Mouse (Mus musculus) megakaryocyte-erythroid progenitor cell, adult 5-6 weeks (primary cell): ENCODE measurements around the gene Slc25a12. TPM values are rescaled to one million over a fixed set of nuclear protein-coding genes. Genes with fewer than 3 reads are reported as not detected.

Experiments used
- ATAC-seq: replicated peaks from 2 replicates; pipeline ENCODE4 v1.8.0; 2016; ENCODE audit warnings: mild to moderate bottlenecking, inconsistent platforms; ENCODE audit not compliant: severe bottlenecking, poor library complexity, low FRiP score, low TSS enrichment
- total RNA-seq, 2 experiments: library from RNA; stranded (forward) in 1 of 2; stranded (reverse) in 1 of 2; fragments of 200-1000, 215-1000 nt in 1 of 2; fragments of >200 nt in 1 of 2; fragmentation: Nextera tagmentation in 1 of 2; gene quantifications; 2 replicates each; pipeline ENCODE4 v1.2.3; 2014 to 2017

The Slc25a12 gene
- total RNA-seq, 2 experiments from 2014 or later = 26.8 to 42.3 TPM

DNA sequence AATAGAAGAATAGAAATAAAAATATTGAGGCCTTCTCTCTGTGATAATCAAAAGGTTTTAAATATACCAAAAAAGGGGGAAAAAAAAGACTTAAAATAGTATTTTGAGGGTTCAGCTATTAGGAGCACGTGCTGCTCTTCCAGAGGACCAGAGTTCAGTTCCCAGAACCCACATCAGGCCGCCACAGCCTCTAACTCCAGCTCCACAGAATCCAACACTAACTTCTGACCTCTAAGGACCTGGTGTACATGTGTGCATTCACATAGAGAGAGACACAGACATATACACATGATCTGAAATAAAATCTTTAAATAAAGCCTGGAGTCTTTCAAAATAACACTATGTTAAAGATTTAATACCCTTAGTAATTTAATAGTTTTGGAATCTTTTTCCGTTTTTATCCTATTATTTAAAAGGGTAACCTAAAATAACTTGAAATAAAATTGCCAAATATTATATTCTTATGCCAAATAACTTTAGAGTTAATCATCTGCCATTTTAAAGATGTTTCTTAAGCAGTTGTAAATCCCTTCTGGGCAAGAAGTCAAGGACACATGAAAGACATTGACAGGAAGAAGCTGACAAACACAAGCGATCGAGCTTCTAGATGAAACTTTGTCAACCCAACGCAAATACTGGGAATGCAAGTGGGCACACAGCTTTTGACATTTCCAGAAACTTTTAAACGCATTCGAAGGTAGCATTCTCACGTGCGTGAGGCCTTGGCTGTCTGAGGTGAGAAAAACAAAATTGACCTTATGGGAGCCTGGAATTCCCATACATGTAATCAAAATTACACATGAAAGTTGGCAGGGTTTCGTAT is 16.4 kb downstream of the Slc25a12 start:
- no peak for ATAC-seq

DNA sequence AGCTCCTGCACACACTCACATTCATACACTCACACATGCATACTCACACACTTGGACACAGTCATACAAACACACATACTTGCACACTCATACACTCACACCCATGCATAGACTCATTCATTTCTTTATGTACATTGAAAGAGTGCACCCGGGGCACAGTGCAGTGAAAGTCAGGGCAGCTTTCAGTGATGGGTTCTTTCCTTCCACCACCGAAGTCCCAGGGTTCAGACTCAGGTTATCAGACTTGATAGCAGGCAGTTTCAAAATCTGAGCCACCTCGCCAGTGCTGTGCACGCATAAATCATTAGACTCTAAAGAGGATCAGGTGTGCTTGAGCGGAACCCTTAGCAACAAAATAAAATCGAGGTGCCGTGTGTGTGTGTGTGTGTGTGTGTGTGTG is 17.4 kb downstream of the Slc25a12 start:
- ATAC-seq = no peak

DNA sequence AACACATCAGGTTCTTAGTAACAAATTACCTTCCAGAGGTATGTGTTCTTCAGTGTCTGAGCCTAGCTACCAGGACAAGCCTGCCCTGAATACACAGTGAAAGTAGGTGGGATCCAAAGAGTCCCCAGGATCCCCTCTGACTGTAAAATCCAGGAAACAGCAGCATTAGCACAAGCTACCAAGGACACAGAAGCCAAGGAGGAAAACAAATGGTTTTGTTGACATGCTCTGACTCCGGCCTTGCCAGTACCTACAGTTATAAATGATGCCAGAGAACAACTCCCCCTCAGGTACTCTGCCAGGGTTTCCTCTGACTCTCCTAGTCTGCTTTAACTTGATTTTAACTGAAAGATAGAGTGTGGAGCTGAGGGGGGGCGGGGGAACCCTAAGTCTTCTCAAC is 18.0 kb downstream of the Slc25a12 start:
- no peak for ATAC-seq

DNA sequence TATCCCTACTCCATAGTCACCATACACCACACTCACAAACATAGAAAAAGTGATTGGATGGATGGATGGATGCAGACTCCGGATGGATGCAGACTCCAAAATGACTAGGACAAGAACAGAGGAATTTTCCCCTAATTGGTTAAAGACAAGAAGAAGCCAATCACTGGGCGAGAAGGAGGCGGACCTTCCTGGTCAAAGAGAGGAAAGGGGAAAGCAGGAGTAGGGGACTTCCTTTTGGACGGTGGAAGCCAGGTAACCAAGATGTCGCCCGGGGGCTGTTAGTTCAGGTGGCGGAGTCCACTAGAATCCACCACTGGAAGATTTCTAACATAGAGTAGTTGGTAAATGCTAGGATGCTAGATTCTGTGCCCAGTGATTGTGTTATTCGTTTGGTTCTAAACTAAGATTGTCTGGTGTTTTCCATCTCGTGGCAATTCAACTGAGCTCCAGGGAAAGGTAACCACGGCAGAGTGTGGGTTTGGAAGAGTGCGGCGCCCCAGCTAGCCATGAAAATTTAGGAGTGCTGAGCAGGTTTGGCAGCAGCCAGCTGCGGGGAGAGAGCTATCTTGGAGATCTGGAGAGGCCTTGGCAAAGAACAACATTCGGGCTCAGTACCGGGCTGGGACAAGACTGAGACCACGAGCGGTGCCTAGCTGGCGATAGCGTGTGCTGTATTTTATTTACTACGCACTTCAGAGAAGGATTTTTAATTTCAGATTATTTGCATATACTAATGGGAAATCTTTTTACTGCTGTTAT is 19.6 kb downstream of the Slc25a12 start:
- ATAC-seq = no peak

DNA sequence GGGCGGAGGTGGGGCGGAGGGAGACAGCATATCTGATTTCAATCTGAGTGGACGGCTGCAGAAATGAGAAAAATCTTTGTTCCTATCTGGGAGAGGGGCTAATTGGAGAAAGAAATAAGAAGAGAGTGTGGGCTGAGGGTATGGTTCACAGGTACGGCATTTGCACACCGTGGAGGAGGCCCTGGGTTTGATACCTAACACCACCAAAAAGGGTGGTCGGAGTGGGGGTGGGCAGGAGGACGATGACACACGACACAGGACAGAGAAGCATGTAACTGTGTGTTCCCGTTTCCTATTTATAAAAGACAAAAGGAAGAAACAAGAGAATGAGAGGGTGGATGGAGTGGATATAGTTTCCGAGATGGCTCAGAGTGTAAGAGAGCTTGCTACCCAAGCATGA is 20.4 kb downstream of the Slc25a12 start:
- no peak for ATAC-seq

DNA sequence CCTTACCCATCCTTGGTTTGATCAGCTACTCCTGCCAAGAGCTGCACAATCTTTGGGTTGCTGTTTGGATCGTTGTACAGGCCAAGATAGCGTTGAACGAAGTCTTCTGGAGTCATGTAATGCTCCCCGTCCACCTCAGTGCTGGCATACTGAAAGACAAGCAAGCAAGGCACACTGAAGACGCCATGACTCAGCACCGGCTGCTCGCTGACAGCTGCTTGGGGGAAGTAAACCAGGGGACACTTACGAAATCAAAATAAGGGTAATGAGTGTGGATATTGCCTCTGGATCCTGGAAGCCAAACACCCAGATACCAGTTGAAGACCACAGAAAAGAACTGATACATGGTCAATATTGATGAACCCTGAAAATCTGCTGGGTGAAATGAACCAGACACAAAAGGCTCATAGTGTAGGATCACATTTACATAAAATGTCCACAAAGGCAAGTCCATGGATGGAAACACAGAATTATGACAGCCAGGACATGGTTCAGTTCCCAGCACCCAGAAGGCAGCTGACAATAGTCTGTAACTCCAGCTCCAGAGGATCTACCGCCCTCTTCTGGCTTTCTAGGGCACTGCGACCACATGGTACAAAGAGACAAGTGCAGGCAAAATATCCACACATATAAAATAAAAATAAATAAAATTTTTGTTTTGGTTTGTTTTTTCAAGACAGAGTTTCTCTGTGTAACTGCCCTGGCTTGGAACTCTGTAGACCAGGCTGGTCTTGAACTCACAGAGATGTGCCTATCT is 23.5 kb downstream of the Slc25a12 start:
- ATAC-seq = no peak

DNA sequence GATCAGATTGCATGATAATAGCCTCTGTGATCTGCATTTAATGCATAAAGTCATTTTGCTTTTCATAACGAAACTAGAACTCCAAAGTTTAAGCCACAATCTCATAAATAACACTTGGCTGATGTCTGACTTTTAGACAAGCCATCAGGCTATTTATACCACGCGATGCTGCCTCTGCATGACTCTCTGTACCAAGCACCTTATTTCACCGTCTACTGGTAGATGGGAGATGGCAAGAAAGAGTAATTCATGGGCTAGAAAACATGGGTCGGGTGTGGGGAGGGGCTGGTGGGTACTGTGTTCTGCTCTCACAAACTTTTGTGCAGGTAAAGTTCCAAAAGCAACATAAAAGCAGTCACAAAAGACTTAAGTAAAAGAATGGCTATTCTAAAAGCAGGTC is 27.4 kb downstream of the Slc25a12 start:
- ATAC-seq = no peak

DNA sequence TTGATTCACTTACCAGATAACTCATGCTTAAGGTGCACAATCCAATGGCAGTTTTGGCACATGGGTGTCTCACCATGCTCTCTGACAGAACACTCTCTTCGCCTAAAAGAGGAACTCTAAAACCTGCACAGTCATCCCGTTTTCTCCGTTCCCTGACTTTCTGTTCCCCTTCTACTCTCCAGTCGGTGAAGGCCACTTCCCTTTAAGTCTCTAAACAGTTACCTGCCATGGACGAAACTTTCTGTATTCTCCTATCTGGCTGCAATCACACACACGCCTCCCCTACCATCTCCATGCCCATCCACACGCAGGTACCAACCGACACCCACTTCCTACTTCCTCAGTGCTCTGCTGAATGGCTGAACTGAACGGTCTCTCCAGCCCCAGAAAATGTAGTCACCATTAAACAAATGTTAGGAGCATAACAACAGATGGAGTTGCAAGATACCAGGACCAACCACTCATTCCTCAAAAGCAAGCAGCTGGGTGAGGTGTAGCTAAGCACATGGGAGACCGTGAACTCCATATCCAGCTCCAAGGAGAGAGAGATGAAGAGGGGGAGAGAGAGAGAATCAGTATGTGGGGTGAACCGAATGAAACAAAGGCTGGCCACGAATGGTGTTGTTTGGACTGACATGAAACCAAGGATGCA is 29.3 kb downstream of the Slc25a12 start:
- peak; percentile 65 for ATAC-seq

DNA sequence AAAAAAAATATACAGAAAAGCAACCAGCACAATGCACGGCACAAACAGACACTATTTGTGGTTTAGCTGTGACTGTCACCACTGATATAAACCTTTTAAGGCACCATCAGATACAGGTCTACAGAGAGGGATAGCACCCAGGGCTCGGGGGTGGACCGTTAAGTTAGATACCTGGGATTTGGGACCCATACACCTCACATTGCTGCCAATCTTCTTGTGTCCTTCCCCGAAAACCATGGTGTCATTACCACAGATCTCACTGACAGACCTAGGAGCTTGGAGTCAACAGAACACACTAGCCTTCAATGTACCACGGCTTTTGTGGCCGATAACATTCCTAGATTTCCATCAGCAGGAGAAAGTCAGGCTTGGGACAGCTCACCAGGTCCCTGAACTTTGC is 30.9 kb downstream of the Slc25a12 start:
- ATAC-seq = no peak

DNA sequence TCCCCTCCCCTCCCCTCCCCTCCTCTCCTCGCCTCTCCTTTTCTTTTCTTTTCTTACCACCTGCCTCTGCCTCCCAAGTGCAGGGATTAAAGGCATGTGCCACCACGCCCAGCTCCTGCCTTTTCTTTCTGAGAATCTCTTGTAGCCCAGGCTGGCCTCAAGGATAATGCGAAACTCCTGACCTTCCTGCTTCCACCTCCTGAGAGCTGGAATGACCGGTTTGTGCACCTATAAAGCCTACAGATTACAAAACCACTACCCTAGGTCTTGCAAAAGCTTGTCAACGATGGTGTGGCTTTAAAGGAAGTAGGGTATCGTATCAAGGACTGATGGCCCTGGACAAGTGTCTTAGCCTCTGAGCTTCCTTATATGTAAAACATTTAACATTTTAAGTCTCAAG is 31.3 kb downstream of the Slc25a12 start:
- ATAC-seq = no peak

DNA sequence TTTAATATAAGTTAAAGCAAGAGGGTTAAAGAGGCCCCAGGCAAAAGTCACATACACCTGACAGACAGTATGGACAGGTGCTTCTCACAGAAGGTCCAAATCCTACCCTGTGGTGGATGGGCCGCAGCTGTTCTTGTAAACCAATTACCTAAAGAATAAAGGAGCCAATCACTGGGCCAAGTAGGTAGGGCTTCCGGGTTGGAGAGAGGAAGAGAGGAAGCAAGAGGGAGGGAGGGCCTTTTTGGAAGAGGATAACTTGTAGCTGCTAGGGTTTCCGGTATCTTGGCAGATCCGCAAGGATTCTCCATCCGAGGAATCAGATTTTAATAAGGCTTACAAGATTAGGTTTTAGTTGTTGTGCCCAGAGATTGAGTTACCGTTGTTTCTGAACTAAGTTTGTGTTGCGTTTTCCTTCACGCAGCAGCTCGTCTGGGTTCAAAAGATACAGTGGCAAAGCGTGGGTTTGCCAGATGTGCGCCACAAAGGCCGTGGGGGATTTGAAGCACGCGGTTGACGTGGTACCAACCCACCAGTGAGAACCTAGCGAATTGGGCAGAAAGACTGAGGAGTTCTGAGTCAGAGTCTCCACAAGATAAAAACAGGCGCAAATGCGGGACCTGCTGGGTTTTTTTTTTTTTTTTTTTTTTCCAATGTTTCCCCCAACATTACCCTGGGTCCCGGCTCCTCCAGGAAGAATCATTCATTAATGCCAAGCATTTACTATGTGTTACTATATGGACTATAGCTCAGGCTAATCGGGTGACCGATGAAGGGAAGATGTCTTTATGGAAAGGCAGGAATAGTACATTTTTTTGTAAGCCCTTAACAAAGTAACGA is 33.3 kb downstream of the Slc25a12 start:
- ATAC-seq = no peak

DNA sequence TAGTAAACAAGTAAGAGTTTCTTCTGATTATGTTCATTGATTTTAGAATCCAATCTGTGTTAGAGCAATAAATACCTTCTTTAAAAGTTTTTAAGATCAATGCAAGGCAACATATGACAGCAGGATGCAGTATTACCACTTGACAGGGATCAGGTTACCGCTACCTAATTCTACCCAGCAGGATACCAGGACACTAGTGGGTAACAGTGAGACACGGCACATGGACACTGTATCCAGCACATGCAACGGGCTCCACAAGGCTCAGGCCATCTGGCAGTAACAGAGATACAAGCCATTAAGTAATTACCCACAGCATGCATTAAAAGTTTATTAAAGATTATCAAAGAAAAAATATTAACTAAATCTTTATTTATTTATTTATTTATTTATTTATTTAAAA is 37.8 kb downstream of the Slc25a12 start:
- no peak for ATAC-seq

DNA sequence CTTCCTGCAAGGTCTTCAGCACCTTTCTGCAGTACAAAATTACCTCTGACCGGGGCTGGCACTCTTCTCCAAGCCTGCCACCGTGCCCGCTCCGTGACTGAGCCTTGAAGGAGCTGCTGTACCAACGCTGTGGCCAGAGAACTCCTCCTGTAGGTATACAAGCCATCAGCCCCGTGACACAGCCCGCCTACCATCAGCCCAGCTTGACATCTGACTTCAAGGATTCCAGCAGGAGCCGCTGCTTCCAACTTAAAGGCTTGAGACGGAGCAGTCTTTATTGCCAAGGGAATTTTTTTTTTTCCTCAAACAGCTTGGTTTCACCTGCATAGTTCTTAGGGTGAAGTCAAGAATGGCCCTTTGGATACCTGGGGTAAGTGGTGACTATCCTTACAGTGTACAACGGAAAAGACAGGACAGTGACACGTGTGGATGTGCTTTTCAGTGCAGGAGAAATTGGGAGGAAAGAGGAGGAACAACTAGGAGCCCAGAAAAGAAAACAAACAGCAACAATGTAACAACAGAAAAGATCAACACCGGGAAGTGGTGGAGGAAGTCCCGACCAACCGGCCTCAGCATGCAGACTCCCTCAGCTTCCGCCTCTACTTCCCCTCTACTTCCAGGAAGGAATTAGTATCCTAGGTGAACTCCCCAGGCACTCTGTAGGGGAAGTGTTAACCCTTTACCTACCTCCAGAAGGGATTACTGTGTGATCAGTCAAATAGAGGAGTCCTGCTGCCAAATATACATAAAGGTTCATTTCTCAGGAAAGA is 39.0 kb downstream of the Slc25a12 start:
- no peak for ATAC-seq

DNA sequence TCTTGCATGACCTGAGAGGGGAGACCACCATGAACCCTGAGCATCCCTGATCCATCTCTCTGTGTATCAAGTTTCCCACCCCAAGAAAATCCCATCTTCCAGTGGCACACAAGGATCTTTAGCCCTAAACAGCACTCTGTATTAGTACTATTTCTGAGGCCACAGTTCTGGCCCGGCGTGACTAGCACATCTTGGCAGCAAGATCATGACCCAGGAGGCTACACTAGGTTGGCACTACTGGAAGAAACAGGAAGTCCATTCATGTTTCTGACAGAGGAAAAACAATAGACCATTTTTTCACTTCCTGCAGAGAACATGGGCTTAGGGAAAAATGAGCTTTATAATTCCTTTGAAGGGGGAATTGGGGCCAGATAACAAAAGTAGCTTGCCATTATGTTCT is 39.8 kb downstream of the Slc25a12 start:
- ATAC-seq = no peak

DNA sequence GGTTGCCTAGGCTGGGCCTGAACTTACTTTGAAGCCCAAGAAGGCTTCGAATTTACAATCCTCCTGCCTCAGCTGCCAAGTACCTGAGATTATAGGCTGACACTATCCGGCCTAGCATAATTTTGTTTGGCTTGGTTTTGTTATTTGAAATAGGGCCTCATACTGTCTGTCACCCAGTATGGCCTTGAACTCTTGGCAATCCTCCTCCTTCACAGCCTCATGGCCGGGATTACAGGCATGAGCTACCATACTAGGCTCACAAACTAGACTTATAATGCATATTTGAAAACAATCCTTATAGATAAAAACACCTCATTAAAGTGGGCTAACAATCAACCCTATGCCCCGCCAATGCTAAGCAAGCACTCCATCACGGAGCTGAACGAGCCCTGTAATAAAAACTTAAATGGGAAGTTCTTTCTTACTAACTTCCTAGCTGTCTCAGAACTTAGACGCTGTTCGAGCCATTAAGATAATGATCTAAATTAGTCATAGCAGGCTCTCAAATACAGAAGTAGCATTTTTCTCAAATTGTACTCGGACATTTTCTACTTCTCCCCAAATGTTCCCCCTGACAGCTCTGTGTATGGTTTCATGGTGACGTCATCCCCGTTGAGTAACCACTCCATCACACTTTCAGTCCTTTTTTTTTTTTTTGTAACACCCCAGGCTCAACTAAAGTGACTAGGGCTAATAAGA is 40.6 kb downstream of the Slc25a12 start:
- no peak for ATAC-seq

DNA sequence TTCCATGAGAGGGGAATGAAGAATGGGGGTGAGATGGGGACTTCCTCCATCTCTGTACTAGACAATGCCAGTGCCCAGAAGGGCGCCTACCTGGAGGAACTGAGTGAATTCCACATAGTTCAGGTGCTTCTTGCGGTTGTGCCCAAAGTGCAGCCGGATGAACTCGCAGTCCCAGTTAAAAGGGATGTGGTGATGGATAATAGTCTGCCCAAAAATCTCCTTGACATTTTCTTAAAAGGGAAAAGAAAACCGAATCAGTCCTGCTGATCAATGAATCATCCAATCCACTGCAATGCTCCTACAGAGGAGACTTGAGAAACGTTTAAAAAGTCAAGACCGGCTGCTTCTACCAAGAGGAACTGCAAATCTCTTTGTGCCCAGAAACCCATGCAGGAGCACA is 43.7 kb downstream of the Slc25a12 start:
- no peak for ATAC-seq

DNA sequence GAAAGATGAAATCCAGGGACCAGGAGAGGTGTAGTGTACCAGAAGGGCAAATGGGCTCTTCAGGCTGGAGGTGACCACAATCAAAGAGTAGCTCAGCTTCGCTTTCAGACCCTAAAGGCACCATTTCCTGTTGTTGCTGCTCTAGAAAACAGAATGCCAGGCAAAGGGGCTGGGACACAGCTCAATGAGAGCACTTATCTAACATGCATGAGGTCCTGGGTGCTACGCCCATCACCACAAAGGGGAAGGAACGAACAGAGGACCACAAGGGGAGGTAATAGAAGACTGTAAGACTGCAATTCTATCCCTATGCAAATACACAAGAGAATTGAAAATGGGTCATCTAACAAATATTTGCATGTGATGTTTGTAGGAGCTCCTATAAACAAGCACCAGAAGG is 46.1 kb downstream of the Slc25a12 start:
- no peak for ATAC-seq
